Mouse (Mus musculus): ENCODE data around the gene Rtf2.

Gene Rtf2

DNA sequence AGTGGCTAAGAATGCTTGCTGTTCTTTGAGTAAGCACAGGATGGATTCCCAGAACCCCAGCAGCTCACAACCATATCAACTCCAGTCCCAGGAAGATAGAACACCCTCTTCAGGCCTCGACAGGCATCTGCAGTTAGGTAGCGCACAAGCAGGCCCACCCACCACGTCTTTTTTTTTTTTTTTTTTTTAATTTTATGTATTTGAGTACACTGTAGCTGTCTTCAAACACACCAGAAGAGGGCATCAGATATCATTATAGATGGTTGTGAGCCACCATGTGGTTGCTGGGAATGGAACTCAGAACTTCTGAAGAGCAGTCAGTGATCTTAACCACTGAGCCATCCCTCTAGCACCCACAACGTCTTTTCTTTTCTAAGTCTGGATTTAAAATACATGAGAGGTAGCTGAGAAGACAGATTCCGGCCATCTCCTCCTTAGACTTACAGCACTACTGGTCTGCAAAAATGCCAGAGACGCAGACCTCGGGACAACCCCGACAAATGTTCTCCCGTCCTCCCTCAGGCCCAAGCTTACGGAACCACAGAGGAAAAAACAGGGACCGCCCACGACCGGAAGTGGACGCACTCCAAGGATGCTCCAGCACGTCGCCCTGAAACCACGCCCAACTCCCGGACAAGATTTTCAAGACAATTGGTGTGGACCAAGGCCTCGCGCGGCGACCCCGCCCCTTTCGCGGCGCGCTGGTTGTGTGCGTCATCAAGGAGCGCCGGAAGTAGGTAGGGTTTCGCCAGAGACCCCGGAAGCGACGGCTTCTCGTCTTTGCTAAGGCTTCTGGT lies at the start of gene Rtf2:
Gene Rtf2, plus strand, starts transcription at position 714 of the 797 bp plus-strand sequence.
- peak; percentile 100 for DNase-seq (ENCODE audit: low read depth, low spot score)

GRCm38 (mm10) chr2:172392041-172392521 lies 48.3 kb upstream of the Rtf2 start:
- no peak for DNase-seq (ENCODE audit: low read depth, low spot score)

GRCm38 (mm10) chr2:172393391-172394051 lies 46.8 kb upstream of the Rtf2 start, which contains the start of gene Cass4:
Cass4 (plus strand) TSS chr2:172393794.
- DNase-seq (ENCODE audit: low read depth, low spot score): peak; percentile 70

DNA sequence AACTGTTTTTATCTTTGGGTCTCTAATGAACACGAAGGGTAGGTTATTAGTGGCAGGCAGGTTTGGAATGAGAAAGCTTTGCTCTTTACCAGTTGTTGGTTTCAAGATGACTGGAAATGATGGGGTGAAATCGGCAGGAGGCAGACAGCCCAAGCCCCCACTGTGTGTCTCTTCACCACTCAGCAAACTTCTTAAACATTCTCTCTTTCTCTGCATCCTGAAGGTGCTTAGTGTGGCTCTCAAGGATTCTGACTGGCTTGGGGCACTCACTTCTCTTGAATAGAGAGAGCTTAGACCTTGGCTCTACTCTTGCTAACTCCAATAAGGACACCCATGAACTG lies 46.3 kb upstream of the Rtf2 start:
- DNase-seq (ENCODE audit: low read depth, low spot score): no peak

- DNase-seq (ENCODE audit: low read depth, low spot score): no peak
Measured at GRCm38 (mm10) chr2:172394671-172395070, 45.7 kb upstream of the Rtf2 start.

DNA sequence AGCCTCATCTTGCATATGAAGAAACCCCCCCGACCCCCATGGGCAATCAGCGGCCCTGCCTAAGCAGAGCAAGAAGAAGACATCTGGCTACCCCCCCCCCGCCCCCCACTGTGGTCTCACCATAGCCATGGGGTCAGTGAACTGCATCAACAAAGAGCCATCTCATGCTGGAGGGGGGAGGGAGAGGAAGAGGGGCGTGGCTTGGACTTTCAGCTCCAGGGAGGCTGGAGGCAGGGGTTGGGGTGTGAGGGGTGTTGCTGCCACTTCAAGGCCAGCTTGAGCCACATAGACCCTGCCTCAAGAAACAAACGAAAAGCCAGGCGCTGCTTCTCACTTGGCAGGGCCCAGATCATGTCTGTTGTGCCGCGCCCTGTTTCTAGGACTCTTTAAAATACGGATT lies 44.4 kb upstream of the Rtf2 start:
- DNase-seq (ENCODE audit: low read depth, low spot score): no peak

GRCm38 (mm10) chr2:172399901-172400300 lies 40.5 kb upstream of the Rtf2 start:
- peak; percentile 41 for DNase-seq (ENCODE audit: low read depth, low spot score)

DNA sequence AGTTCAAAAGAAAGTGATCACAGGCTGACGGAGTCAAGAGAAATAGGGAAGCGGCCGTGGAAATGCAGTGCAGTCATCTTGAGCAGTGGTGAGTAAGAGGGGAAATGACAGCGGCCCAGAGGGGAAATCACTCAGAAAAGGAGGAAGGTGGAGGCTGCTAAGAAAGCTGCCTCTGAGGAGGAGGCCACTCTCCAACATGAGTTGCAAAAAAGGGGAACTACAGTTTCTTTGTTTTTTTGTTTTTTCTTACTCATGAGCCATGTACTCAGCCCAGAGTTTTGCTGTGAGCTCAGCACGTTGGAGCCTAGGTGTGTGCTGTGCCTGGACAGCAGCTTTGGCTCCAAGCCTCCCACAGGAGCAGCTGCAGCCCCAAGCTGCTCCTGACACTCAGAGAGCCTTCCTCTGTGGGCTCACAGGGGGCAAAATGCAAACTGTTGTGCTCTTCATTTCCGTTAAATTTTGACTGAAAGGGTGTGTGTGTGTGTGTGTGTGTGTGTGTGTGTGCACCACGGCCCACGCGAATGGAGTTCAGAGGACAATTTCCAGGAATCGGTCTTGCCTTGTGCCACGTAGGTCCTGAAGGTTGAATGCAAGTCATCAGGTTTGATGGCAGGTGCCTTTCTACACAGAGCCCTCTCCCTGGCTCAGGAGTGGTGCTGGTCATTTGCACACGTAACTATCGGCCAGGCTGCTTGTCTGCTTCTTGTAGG lies 39.1 kb upstream of the Rtf2 start:
- no peak for DNase-seq (ENCODE audit: low read depth, low spot score)

- DNase-seq (ENCODE audit: low read depth, low spot score): peak; percentile 33
Measured at GRCm38 (mm10) chr2:172404239-172404638, 36.1 kb upstream of the Rtf2 start.

- DNase-seq (ENCODE audit: low read depth, low spot score): no peak
Measured at GRCm38 (mm10) chr2:172405011-172405410, 35.3 kb upstream of the Rtf2 start.

- DNase-seq (ENCODE audit: low read depth, low spot score): no peak
Measured at GRCm38 (mm10) chr2:172406173-172406572, 34.2 kb upstream of the Rtf2 start.

DNA sequence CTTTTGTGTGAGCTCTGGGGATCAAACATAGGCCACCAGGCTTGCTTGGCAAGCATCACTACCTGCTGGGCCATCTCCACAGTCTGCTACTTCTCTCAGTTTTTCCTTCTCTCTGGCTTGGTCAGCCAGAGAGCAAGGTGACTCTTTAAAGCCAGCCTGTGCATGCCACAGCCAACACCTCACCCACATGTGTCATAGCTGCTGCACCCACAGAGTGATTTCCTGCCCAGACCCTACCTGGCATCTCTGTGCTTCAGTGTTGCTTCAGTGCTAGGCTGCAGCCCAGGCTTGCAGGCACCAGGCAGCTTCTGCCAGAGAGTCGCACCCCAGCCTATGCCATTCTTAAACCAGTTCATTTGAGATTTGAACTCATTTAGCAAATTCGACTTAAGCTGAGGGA lies 32.9 kb upstream of the Rtf2 start:
- no peak for DNase-seq (ENCODE audit: low read depth, low spot score)

DNA sequence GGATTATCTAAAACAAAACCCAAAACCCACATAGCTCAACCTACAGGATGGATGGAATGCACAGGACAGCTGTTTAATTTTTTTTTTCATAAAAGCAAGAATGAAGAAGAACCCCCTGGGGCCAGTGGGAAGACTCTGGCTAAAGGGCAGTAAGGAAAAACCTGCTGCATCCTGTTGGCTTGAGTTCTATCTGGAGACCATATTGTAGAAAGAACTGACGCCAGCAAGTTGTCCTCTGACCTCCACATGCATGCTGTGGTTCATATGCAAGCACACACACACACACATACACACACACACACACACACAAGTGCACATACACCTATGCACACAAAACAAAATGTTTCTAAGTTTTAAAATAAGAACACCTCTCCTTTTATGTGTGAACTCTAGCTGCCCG lies 29.7 kb upstream of the Rtf2 start:
- no peak for DNase-seq (ENCODE audit: low read depth, low spot score)

DNA sequence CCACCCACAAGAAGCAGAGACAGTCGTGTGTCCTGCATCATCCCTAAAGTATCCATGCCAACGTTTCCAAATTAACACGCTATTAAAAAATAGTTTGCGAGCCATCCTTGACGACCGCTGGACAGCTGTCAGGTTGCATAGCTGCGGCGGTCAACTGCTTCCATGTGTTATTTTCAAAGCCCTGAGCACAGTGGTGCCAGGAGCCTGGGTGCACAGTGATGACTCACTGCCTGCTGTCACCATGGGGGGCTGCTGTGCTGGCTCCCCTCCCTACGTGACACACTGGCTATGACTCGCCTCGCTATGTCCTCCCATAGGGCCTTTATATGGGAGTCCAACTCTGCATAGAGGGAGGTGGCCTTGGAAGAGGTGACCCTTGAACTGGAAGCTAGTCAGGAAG lies 29.3 kb upstream of the Rtf2 start:
- DNase-seq (ENCODE audit: low read depth, low spot score): no peak

DNA sequence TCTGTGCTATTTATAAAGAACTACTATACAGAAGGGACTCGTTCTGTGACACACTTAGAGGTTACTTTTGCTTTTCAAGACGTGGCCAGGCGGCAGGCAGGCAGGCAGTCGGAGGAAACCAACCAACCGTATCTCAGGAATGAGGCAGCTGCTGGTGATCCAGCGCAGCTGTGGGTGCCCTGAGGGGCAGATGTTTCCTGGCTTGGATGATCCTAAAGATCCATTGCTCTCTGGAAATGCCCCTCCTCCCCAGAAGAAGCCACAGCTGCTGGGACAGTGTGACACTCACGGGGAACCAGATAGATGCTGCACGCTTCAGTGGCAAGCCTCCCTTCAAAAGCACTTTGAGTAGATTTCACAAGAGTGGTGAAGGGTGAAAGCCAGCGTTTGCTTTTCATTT lies 27.9 kb upstream of the Rtf2 start:
- no peak for DNase-seq (ENCODE audit: low read depth, low spot score)

DNA sequence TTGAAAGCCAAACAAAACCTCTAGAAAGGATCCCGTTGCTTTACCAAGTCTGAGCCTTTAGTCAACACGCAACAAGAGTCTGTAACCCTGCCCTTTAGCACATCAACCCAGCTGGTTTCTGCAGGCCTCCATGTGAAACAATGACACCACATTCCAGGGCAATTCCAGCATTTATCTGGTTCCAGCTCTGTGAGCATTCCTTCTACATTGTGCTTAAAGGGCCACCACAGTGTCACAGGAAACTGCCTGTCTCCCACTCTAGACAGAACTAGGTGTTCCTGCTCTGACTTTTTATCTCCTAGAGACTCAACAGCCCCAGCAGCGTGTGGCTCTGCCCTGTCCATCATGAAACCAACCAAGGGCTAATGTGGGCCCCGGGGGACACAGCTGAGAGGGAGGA lies 27.1 kb upstream of the Rtf2 start:
- peak; percentile 49 for DNase-seq (ENCODE audit: low read depth, low spot score)

DNA sequence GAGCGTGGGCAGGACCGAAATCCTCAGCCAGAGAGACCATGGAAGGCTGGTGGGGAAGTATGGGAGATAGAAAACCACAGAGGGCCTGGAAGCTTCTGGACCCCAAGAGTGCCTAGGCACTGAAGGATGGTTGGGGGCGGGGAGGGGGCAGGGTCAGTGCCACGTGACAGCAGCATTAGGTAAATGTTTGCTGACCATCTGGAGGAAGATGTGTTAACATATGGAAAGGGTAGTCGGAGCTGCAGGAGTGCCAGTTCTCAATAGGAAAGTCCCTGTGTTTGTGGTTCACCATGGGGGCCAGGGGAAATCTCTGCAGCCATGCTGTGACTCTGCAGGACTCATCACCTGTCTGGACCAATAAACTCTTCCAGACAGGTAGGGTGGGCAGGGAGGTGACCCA lies 26.5 kb upstream of the Rtf2 start:
- DNase-seq (ENCODE audit: low read depth, low spot score): no peak

DNA sequence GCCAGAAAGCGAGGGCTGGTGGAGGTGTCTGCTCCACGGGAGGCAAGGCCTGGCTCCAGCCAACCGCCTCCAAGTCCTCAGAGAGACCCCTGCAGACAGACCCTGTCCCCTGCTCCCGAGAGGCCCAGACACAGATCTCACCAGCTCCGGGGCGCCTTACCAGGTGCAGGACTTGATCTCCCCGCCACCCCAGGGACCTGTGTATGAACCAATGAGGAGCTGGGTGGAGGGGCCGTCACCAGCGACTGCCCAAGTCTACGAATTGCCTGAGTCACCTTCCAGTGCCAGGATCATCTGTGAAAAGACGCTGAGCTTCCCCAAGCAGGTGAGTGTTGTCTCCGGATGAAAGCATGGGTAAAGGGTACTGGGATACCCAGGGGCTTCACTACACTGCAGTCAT lies 24.1 kb upstream of the Rtf2 start:
- DNase-seq (ENCODE audit: low read depth, low spot score): no peak

GRCm38 (mm10) chr2:172416876-172417275 lies 23.5 kb upstream of the Rtf2 start:
- DNase-seq (ENCODE audit: low read depth, low spot score): no peak

DNA sequence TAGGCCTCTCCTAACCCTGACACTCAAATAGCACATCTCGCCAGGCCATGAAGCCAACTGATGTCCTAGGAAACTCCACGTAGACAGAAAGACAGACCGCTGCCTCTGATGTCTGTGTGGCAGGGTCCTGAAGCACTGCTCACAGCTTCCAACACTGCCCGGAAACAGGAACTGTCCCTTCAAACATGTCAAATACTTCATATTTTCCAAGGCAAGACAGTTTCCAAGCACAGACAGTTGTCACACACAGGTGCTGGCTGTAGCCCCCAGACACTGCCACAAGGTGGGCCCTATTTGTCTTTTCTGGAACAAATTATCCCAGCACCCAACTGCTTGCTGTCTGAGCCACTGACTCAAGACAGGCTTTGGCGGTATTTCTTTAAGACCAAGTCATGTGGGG lies 22.1 kb upstream of the Rtf2 start:
- DNase-seq (ENCODE audit: low read depth, low spot score): no peak

DNA sequence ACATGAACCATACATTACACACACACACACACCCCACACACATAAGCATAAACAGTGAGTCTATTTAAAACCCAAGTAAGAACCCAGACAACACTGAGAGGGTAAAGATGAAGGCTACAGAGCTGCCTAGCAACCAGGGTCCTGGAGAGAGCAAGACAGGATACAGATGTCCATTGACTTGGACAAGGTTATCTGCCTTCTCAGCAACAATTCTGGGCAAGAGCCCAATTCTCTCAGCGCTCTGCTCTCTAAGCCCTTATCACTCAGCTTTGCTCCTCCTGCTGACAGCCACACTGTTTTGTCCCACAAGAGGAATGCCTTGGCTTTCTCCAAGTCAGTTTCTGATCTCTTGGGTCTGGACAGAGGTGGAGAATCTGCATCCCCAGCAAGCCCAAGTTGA lies 9.7 kb upstream of the Rtf2 start:
- no peak for DNase-seq (ENCODE audit: low read depth, low spot score)

- no peak for DNase-seq (ENCODE audit: low read depth, low spot score)
Measured at GRCm38 (mm10) chr2:172433746-172434145, 6.6 kb upstream of the Rtf2 start.
